Mouse (Mus musculus) embryonic fibroblast, embryonic 13.5 days (primary cell): ENCODE measurements around the gene Cacng5.

Source experiments
- CTCF ChIP-seq: IDR thresholded peaks from 2 replicates; pipeline ENCODE4 v1.5.1; 2011; ENCODE audit warnings: mild to moderate bottlenecking, control low read depth, low read length, moderate library complexity, borderline replicate concordance; ENCODE audit not compliant: insufficient read depth
- POLR2A ChIP-seq: IDR thresholded peaks from 2 replicates; pipeline ENCODE4 v1.6.1; 2011; ENCODE audit warnings: low read depth, mild to moderate bottlenecking, control low read depth, low read length, moderate library complexity

DNA sequence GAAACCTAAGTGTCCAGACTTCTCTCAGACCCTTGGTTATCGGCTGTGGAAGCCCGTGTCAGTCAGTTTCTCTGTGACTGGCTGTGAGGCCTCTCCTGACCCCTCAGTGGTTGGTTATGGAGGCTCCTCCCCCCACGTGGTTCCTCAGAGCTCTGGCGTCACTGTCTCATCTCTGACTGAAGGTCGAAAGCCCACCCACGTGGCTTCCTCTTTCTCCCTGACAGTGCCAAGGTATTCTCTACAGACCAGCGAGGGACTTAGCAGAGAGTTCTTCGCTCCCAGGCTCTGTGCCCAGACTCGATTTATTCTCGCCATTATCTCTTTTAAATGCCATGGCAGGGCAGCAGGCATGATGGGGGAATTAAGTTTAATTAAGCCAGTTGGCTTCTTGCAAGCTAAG, 65.2 kb downstream of the Cacng5 start:
- TF ChIP-seq CTCF (no peak), POLR2A (no peak)
